Mouse (Mus musculus): ENCODE measurements around the gene B4gat1.

- TF ChIP-seq CTCF (IDR thresholded peaks at IDR 0.05; ENCODE audit: low read depth, low read length) (no peak), POLR2A (IDR thresholded peaks at IDR 0.05; ENCODE audit: extremely low read depth, insufficient read depth, low read length) (no peak)
Measured at GRCm38 (mm10) chr19:5067040-5067799, 28.6 kb downstream of the B4gat1 start.
